Mouse (Mus musculus) neural tube, embryonic 12.5 days (tissue): ENCODE data around the gene 3110040M04Rik. TPM values are rescaled to one million over a fixed set of nuclear protein-coding genes. Genes with fewer than 3 reads are reported as not detected.

Experiments used
- ATAC-seq: fragments of 200-750 bp; cut with Nextera tagmentation; 2 replicates; pipeline ENCODE4 v1.8.0; 2017; ENCODE audit warnings: low read depth, mild to moderate bottlenecking, moderate TSS enrichment, moderate library complexity; ENCODE audit not compliant: low FRiP score
- H3K27ac ChIP-seq: fragments of 300-500 bp; sonication (generic); 2 replicates; pipeline ENCODE4 v1.5.1; 2016
- H3K27me3 ChIP-seq: fragments of 300-500 bp; sonication (generic); replicated peaks from 2 replicates; pipeline ENCODE4 v1.6.1; 2016; ENCODE audit warnings: mild to moderate bottlenecking
- H3K36me3 ChIP-seq: fragments of 300-500 bp; sonication (generic); 2 replicates; pipeline ENCODE4 v1.6.1; 2016; ENCODE audit warnings: mild to moderate bottlenecking
- H3K4me1 ChIP-seq: fragments of 300-500 bp; sonication (generic); 2 replicates; pipeline ENCODE4 v1.6.1; 2016
- H3K4me2 ChIP-seq: fragments of 300-500 bp; sonication (generic); replicated peaks from 2 replicates; pipeline ENCODE4 v1.6.1; 2016; ENCODE audit warnings: mild to moderate bottlenecking
- H3K4me3 ChIP-seq: fragments of 300-500 bp; sonication (generic); 2 replicates; pipeline ENCODE4 v1.5.1; 2016
- H3K9ac ChIP-seq: fragments of 300-500 bp; sonication (generic); 2 replicates; pipeline ENCODE4 v1.6.1; 2016; ENCODE audit warnings: mild to moderate bottlenecking
- H3K9me3 ChIP-seq: fragments of 300-500 bp; sonication (generic); 2 replicates; pipeline ENCODE4 v1.6.1; 2016; ENCODE audit warnings: mild to moderate bottlenecking
- WGBS: fragments of 180-500 bp; shearing (Covaris S2); methylation state at CpG from one replicate; pipeline ENCODE4 v1.1.7; 2016; 5-methylcytosine and 5-hydroxymethylcytosine counted together
- polyA plus RNA-seq: library from polyadenylated mRNA; unstranded; fragments of >200 nt; fragmentation: Nextera tagmentation; extraction: Ambion mirVana; gene quantifications from 2 replicates; pipeline ENCODE4 v1.2.1, GENCODE M21; 2016

Gene 3110040M04Rik
- polyA plus RNA-seq, 1 experiment from 2014 or later = not detected

DNA sequence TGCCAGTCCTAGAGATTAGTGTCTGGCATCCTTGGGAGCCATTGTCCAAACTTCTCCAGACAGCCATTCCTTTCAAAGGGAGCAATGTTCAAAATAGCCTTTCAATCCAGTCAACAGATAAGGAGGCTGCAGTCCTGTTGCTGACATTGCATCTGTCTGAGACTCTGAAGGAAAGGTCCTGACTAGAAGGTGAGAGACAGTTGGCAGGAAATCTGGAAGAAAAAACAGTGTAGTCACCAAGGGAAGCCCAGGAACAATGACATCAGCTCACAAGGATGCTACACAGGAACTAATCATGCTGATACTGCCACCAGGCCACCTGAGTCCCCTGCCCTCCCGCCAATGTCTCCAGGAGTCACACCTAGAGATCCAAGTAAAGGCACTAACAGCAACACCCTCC lies 19.5 kb downstream of the 3110040M04Rik start:
- no peaks in the 10 kb centered on the region for H3K4me1 ChIP-seq
- H3K27me3 ChIP-seq = no peaks in the 10 kb centered on the region
- H3K4me3 ChIP-seq = no peak overlapping the region
- H3K4me2 ChIP-seq = no peak overlapping the region
- no peak overlapping the region for H3K9ac ChIP-seq
- H3K27ac ChIP-seq = no peak overlapping the region
- WGBS = 76% methylated on average over 1 of the region's 1 CpGs
- H3K9me3 ChIP-seq = no peaks in the 10 kb centered on the region
- no peaks in the 10 kb centered on the region for H3K36me3 ChIP-seq
- no peak for ATAC-seq

DNA sequence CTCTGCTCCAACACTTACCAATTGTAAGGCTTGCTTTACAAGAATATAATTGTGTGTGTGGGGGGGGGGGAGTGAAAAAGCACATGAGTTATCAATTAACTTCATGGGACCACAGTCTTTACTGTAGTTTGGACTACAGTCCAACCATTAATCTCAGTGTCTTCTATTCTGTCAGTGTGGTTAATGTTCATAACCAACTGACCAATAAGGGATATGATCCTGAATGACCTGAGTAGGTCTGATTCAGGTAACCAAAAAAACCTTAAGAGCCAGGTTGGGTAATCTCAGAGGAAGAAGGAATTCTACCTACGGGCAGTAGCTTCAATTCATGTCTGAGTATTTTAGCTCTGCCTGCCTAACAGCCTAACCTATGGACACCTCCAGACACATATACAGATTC lies 20.6 kb downstream of the 3110040M04Rik start:
- Histone ChIP-seq H3K4me3 (no peak overlapping the region), H3K9ac (no peak overlapping the region), H3K36me3 (no peaks in the 10 kb centered on the region), H3K27me3 (no peaks in the 10 kb centered on the region), H3K4me2 (no peak overlapping the region), H3K4me1 (no peaks in the 10 kb centered on the region), H3K27ac (no peak overlapping the region), H3K9me3 (no peaks in the 10 kb centered on the region)
- ATAC-seq = no peak
- WGBS = 92% methylated on average over 1 of the region's 1 CpGs

DNA sequence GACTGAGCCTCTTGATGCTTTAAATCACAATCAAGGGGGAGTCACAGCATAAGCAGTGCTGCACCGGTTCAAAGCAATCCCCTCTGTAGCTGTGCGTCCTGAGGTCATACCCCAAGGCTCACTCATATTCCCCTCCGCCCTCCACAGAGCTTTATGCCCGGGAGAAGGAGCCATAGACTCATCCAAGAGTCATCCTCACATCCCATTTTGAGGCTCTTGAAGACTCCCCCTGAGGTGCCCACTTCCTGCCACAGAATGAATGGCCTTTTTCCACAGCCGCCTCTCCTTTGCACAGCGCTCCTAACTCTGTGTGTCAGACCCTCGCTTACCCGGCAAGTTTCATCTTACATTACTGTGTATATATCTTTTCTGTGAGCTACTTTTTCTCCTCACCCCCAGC lies 23.6 kb downstream of the 3110040M04Rik start:
- H3K4me1 ChIP-seq = no peaks in the 10 kb centered on the region
- 82% methylated on average over 8 of the region's 8 CpGs for WGBS
- H3K9ac ChIP-seq = no peak overlapping the region
- no peaks in the 10 kb centered on the region for H3K36me3 ChIP-seq
- H3K27ac ChIP-seq = no peak overlapping the region
- ATAC-seq = no peak
- H3K4me2 ChIP-seq = no peak overlapping the region
- H3K9me3 ChIP-seq = no peaks in the 10 kb centered on the region
- no peak overlapping the region for H3K4me3 ChIP-seq
- no peaks in the 10 kb centered on the region for H3K27me3 ChIP-seq

DNA sequence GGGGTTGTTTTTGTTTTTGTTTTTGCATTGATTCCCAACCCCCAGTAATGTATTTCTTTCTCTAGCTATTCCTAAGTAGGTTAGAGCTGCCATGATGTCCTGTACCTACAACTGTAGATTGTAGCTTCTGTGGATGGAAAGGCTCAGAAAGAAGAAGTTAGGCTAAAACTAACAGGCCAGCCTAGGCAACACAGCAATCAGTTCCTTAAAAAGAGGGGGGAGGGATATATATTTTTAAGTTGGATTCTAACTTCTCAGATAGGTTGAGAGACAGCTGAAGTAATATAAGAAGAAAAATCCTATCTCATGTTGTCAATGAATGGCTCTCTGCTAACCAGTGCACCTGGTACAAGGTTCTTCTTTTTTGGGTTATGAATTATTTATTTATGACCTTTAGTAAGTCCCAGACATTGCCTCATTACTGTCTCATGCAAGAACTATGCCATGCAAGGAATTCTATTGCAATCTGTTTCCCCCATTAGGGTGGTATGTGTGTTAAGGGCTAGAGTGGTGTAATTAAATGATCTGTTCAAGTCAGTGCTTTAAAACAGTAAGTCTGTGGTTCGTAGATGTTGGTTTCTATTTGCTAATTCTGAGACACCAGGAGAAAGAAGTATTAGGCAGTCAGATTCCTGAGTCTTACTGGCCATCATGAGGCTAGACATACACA lies 24.5 kb downstream of the 3110040M04Rik start:
- Histone ChIP-seq H3K4me1 (no peaks in the 10 kb centered on the region), H3K27ac (no peak overlapping the region), H3K4me3 (no peak overlapping the region), H3K36me3 (no peaks in the 10 kb centered on the region), H3K4me2 (no peak overlapping the region), H3K9ac (no peak overlapping the region), H3K9me3 (no peaks in the 10 kb centered on the region), H3K27me3 (no peaks in the 10 kb centered on the region)
- no peak for ATAC-seq
- 84% methylated on average over 1 of the region's 1 CpGs for WGBS

DNA sequence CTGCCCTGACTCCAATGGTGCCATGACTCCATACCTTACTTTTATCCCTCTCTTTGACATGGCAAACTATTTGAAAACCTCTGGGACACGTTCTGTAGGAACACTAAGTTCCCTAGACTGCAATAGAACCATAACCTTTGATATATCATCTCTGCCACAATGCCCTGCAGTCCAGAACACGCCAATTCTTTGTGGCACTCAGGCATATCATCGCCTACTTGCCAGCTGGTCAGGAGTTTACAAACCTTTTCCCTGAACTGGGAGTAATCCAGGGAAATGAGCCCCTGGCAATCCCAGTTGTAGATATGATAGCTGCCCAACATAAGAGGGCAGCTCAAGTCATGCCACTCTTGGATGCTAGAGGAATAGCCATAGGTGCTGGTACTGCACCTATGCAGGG lies 28.4 kb downstream of the 3110040M04Rik start:
- H3K4me2 ChIP-seq = no peak overlapping the region
- no peaks in the 10 kb centered on the region for H3K27me3 ChIP-seq
- H3K4me3 ChIP-seq = no peak overlapping the region
- 83% methylated on average over 3 of the region's 3 CpGs for WGBS
- H3K4me1 ChIP-seq = peaks cover 4% of the 10 kb centered on the region; the same call in 1 of the 2 replicates
- H3K27ac ChIP-seq = no peak overlapping the region
- H3K9ac ChIP-seq = no peak overlapping the region
- ATAC-seq = no peak
- H3K9me3 ChIP-seq = no peaks in the 10 kb centered on the region
- H3K36me3 ChIP-seq = no peaks in the 10 kb centered on the region

DNA sequence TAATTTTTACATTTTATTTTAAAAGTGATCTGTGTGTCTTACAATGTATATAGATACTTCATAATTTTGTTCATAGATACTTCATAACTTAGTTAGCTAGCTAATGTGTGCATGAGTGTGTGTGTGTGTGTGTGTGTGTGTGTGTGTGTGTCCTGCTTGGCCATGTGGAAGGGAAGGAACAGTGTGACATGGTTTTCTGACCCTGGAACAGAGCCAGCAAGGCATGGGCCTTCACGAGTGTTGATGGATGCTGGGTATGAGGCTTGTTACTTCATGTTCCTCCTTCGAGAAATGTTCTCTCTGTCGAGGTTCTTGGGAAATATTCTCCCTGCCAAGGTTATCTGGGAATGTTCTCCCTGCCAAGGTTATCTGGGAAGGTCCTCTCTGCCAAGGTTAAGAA lies 29.8 kb downstream of the 3110040M04Rik start:
- no peak for ATAC-seq
- WGBS = 91% methylated on average over 3 of the region's 3 CpGs
- Histone ChIP-seq H3K36me3 (no peaks in the 10 kb centered on the region), H3K4me3 (no peak overlapping the region), H3K9ac (no peak overlapping the region), H3K4me2 (no peak overlapping the region), H3K9me3 (no peaks in the 10 kb centered on the region), H3K4me1 (peaks cover 4% of the 10 kb centered on the region; the same call in 1 of the 2 replicates), H3K27me3 (no peaks in the 10 kb centered on the region), H3K27ac (no peak overlapping the region)

DNA sequence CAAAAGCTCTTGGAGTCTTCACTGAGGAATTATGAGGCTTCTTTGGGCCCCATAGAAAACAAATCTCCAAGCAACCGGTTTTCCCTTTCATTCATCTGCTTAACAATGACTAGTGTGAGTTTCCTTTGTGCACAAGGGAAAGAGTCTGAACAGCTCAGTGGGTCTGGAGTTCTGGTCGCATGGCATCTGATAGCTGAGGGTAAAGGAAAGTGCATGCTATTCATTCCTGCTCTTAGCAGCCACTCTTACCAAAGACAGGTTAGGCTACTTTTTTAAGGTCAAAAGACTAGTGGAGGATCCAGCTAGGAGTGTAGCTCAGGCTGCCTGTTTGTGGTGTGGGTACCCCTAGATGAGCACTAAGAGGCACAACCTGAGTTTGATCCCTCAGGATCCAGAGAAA lies 31.7 kb downstream of the 3110040M04Rik start:
- 10% methylated on average over 2 of the region's 2 CpGs for WGBS
- ATAC-seq = peak; percentile 41; the same call in 1 of the 2 replicates
- H3K4me2 ChIP-seq = no peak overlapping the region
- H3K27me3 ChIP-seq = no peaks in the 10 kb centered on the region
- H3K4me3 ChIP-seq = no peak overlapping the region
- H3K27ac ChIP-seq = no peak overlapping the region
- H3K36me3 ChIP-seq = no peaks in the 10 kb centered on the region
- H3K9me3 ChIP-seq = no peaks in the 10 kb centered on the region
- H3K4me1 ChIP-seq = peaks cover 4% of the 10 kb centered on the region; the same call in 1 of the 2 replicates
- no peak overlapping the region for H3K9ac ChIP-seq

DNA sequence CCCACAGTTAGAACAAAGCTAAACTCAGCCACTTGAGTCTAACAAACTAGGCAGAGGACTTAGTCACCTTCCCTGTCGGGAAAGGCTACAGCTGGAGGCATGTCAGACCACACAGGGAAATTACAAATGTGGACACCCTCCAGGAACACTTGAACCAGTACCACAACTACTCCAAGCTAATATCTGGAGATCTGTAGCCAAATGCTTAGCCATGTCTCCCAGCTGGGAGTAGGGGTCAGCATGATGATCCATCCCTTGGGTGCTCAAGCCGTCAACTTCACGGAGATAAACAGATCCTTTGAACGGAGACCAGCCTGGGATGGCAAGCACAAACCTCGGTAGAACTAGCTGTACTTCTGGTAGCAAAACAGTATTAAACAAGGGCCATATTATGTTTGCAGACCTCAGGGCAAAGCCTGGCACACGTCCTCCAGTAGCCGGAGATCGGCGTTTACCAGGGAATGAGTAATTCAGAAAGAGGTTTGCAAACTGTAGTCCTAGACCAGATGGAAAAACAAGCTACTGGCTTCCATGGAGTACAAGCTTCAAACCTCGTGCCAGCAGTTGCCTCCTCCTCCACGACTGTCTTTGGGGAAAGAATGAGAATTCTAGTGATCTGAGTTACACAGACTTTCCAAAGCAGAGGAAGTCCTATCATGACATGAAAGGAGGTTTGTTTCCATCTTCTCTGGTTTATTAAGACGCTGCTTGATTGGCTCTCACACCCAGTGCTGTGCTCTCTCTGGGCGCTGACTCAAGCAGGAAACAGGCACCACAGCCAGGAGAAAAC lies 32.4 kb downstream of the 3110040M04Rik start:
- no peak overlapping the region for H3K9ac ChIP-seq
- H3K4me3 ChIP-seq = no peak overlapping the region
- H3K9me3 ChIP-seq = no peaks in the 10 kb centered on the region
- H3K36me3 ChIP-seq = no peaks in the 10 kb centered on the region
- peaks cover 4% of the 10 kb centered on the region; the same call in 1 of the 2 replicates for H3K4me1 ChIP-seq
- H3K27me3 ChIP-seq = no peaks in the 10 kb centered on the region
- WGBS = 78% methylated on average over 13 of the region's 13 CpGs
- no peak for ATAC-seq
- no peak overlapping the region for H3K27ac ChIP-seq
- no peak overlapping the region for H3K4me2 ChIP-seq

DNA sequence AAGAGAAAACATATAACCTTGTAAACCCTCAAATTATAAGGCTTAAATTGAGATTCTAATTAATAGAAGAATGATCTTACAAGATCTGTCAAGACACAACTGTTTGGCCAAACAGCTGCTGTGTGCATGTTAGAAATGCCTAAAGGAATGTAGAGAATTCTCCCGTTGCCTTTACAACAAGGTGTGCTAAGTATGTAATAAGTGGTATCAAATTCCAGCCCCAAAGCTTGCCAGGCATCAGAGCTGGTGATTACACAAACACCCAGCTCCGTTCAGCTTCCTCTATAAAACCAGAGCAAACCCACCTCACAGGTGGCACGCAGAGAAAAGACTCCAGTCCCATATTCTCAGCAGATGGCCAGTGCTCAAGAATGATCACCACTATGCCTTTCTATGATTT lies 33.9 kb downstream of the 3110040M04Rik start:
- no peaks in the 10 kb centered on the region for H3K9me3 ChIP-seq
- H3K4me1 ChIP-seq = peaks cover 4% of the 10 kb centered on the region; the same call in 1 of the 2 replicates
- no peak overlapping the region for H3K9ac ChIP-seq
- no peaks in the 10 kb centered on the region for H3K36me3 ChIP-seq
- ATAC-seq = no peak
- H3K27me3 ChIP-seq = no peaks in the 10 kb centered on the region
- no peak overlapping the region for H3K4me3 ChIP-seq
- WGBS = 79% methylated on average over 3 of the region's 3 CpGs
- H3K27ac ChIP-seq = no peak overlapping the region
- H3K4me2 ChIP-seq = no peak overlapping the region

DNA sequence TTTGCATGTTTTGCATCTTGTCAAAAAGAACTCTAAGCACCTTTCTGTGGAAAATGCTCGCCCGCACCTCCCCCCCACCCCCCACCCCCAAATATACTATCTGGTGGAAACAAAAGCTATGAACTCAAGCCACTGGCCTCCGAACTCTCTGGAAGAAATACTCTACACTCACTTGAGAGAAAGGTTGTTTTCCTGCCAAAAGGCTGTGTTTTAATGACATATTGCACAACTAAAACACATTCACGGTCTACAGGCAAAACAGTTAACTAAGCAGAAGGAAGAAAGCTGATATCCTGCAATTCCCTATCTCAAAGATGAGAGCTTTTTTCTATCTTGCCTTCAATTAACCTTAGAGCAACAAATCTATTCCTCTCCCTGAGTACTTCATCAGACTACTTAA lies 39.4 kb downstream of the 3110040M04Rik start:
- 92% methylated on average over 4 of the region's 4 CpGs for WGBS
- no peak overlapping the region for H3K4me3 ChIP-seq
- ATAC-seq = no peak
- H3K9ac ChIP-seq = no peak overlapping the region
- no peak overlapping the region for H3K27ac ChIP-seq
- no peaks in the 10 kb centered on the region for H3K9me3 ChIP-seq
- no peaks in the 10 kb centered on the region for H3K4me1 ChIP-seq
- H3K36me3 ChIP-seq = no peaks in the 10 kb centered on the region
- no peak overlapping the region for H3K4me2 ChIP-seq
- H3K27me3 ChIP-seq = no peaks in the 10 kb centered on the region

DNA sequence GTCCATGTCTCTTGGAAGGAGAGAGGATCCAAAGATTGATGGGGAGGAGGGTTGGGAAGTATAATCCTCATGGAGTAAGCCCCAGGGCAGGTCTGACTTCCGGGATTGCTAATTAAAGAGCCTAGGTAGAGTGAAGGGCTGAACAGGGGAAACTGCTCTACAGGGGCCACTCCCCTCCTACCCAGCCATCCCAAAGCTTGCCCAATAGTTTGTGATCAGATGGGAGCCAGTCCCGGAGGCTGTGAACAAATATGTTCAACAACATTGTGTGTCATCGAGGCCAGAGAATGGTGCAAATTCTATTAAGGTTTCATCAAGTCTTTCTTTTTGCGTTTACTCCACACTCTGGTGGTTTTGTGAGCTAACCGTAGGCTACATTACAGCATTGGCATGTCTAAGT lies 40.1 kb downstream of the 3110040M04Rik start:
- Histone ChIP-seq H3K27ac (no peak overlapping the region), H3K9ac (no peak overlapping the region), H3K4me2 (no peak overlapping the region), H3K4me1 (no peaks in the 10 kb centered on the region), H3K36me3 (no peaks in the 10 kb centered on the region), H3K27me3 (no peaks in the 10 kb centered on the region), H3K4me3 (no peak overlapping the region), H3K9me3 (no peaks in the 10 kb centered on the region)
- no peak for ATAC-seq
- 89% methylated on average over 5 of the region's 5 CpGs for WGBS

DNA sequence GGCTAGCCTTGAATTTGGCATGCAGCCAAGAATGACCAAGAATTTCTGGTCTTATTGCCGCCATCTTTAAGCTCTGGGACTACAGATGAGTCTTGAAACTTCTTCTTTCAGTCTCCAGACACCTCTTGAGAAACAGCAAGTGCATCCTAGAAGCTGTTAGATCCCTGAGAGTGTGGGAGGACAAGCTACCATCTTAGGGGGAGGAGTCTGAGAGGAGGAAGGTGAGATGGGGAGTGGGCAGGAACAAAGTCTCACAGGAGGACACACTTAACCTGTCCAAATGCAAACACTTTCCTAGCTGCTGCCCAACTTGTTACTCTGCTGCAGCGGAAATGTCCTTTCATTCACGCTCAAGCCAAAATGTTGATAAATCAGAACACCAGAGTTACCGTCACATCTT lies 40.8 kb downstream of the 3110040M04Rik start:
- WGBS = 95% methylated on average over 4 of the region's 4 CpGs
- H3K27me3 ChIP-seq = no peaks in the 10 kb centered on the region
- no peak for ATAC-seq

More for the DNA sequence above, 40.8 kb downstream of the 3110040M04Rik start:
- no peaks in the 10 kb centered on the region for H3K4me1 ChIP-seq
- no peaks in the 10 kb centered on the region for H3K36me3 ChIP-seq
- H3K4me3 ChIP-seq = no peak overlapping the region
- no peak overlapping the region for H3K9ac ChIP-seq
- no peak overlapping the region for H3K4me2 ChIP-seq
- no peaks in the 10 kb centered on the region for H3K9me3 ChIP-seq
- H3K27ac ChIP-seq = no peak overlapping the region
